24 mouse cellular contexts compared by ENCODE assay signal in genomic region chr12:107771325-107771724, GRCm38 (mm10).
A peak's percentile ranks its signal among the peaks of the same experiment; 100 is the strongest.
DNase-seq lines count a peak whose midpoint lies in the region; ATAC-seq lines count a peak whose summit lies in the region.
"Had no signal": no experiment of that assay in that cellular context is flagged by ENCODE, and none has a peak within 500 bp of the region (broad histone marks: within the 10 kb centered on the region; RNA-seq: fewer than 3 reads in every experiment).

No protein-coding gene starts in this region.

- no peaks in the 10 kb centered on the region for H3K36me3 ChIP-seq in forebrain, embryonic 11.5 days (ENCODE audit: control insufficient read depth, insufficient read depth, low read length)
- H3K36me3 ChIP-seq: embryonic facial prominence, embryonic 13.5 days; embryonic facial prominence, embryonic 15.5 days; forebrain, embryonic 12.5 days; G1E had no signal

- no peaks in the 10 kb centered on the region for H3K4me1 ChIP-seq in forebrain, embryonic 11.5 days (replicated peaks; ENCODE audit: control insufficient read depth, insufficient read depth, low read length)

- peak; percentile 31 for ATAC-seq in CD4-positive, CD25-positive, alpha-beta regulatory T cell, adult 4 months
- peak; percentile 26 for ATAC-seq in activated CD4-positive, CD25-positive, alpha-beta regulatory T cell, adult 4 months
- peak; percentile 51 for ATAC-seq in inflammation-experienced regulatory T-cells, adult 6 months
- no peak for ATAC-seq in forebrain, embryonic 11.5 days (replicated peaks; ENCODE audit: low FRiP score)
- ATAC-seq: forebrain, embryonic 14.5 days; forebrain, embryonic 16.5 days; Patski had no signal

- WGBS in forebrain, embryonic 11.5 days, result 75% methylated on average over 2 of the region's 2 CpGs

- H3K27me3 ChIP-seq in forebrain, embryonic 11.5 days (ENCODE audit: control insufficient read depth, insufficient read depth, low read length), result no peaks in the 10 kb centered on the region
- H3K27me3 ChIP-seq: embryonic facial prominence, embryonic 13.5 days; embryonic facial prominence, embryonic 15.5 days; forebrain, embryonic 12.5 days; Patski had no signal

- no peaks in the 10 kb centered on the region for H3K9me3 ChIP-seq in forebrain, embryonic 11.5 days (ENCODE audit: control insufficient read depth, low read length)
- H3K9me3 ChIP-seq: embryonic facial prominence, embryonic 15.5 days; forebrain, embryonic 12.5 days had no signal

- no peak overlapping the region for H3K4me2 ChIP-seq in forebrain, embryonic 11.5 days (ENCODE audit: low read depth, low read length, severe bottlenecking)
- H3K4me2 ChIP-seq: embryonic facial prominence, embryonic 13.5 days; embryonic facial prominence, embryonic 15.5 days; forebrain, embryonic 12.5 days had no signal

- no peak overlapping the region for H3K9ac ChIP-seq in forebrain, embryonic 11.5 days (ENCODE audit: low read length)
- H3K9ac ChIP-seq: embryonic facial prominence, embryonic 13.5 days; embryonic facial prominence, embryonic 15.5 days; forebrain, embryonic 12.5 days had no signal

- no peak overlapping the region for H3K4me3 ChIP-seq in forebrain, embryonic 11.5 days (ENCODE audit: low read depth, low read length)
- H3K4me3 ChIP-seq: embryonic facial prominence, embryonic 13.5 days; embryonic facial prominence, embryonic 15.5 days; erythroblast, embryonic 14.5 days; forebrain, embryonic 12.5 days had no signal

- no peak for DNase-seq in spleen, postnatal 10 days (ENCODE audit: low spot score in 2 of 2)
- no peak for DNase-seq in forebrain, embryonic 11.5 days (ENCODE audit: low spot score)
- DNase-seq: adrenal gland, adult 2 months; adrenal gland, postnatal 10 days; adrenal gland, postnatal 25 days; B cell, adult 2 months; cerebellum, adult 11 months; cerebellum, adult 18-20 months; cerebellum, adult 8-10 months; cerebellum, adult 9-11 months; cerebellum, postnatal 14 days; cerebellum, postnatal 36 days; embryo, embryonic 11 days had no signal

- no peak overlapping the region for H3K27ac ChIP-seq in forebrain, embryonic 11.5 days (ENCODE audit: low read depth, low read length)
- H3K27ac ChIP-seq: embryonic facial prominence, embryonic 13.5 days; embryonic facial prominence, embryonic 15.5 days; forebrain, embryonic 12.5 days had no signal
